ENCODE assay signal across 10 mouse cellular contexts in genomic region chr7:89773352-89773921, GRCm38 (mm10).
A peak's percentile ranks its signal among the peaks of the same experiment; 100 is the strongest.
DNase-seq lines count a peak whose midpoint lies in the region; ATAC-seq and TF ChIP-seq lines count a peak whose summit lies in the region.
"Had no signal": no experiment of that assay in that cellular context is flagged by ENCODE, and none has a peak within 500 bp of the region (broad histone marks: within the 10 kb centered on the region; RNA-seq: fewer than 3 reads in every experiment).

No protein-coding gene starts in this region.

- no peak overlapping the region for H3K4me3 ChIP-seq in liver, postnatal 0 days (ENCODE audit: low read depth, low read length)
- H3K4me3 ChIP-seq in liver, embryonic 11.5 days (ENCODE audit: low read depth, low read length), result no peak overlapping the region
- no peak overlapping the region for H3K4me3 ChIP-seq in heart, embryonic 12.5 days
- no peak overlapping the region for H3K4me3 ChIP-seq in kidney, postnatal 0 days (replicated peaks; ENCODE audit: low read depth, low read length)
- H3K4me3 ChIP-seq in stomach, embryonic 14.5 days (ENCODE audit: low read depth, low read length), result no peak overlapping the region
- no peak overlapping the region for H3K4me3 ChIP-seq in midbrain, embryonic 13.5 days (replicated peaks)

- 57% methylated on average over 3 of the region's 3 CpGs for WGBS in liver, postnatal 0 days (ENCODE audit: insufficient replicate concordance)
- WGBS in liver, embryonic 11.5 days, result 59% methylated on average over 3 of the region's 3 CpGs
- 69% methylated on average over 3 of the region's 3 CpGs for WGBS in heart, embryonic 12.5 days
- WGBS in kidney, postnatal 0 days, result 55% methylated on average over 3 of the region's 3 CpGs
- WGBS in stomach, embryonic 14.5 days, result 62% methylated on average over 3 of the region's 3 CpGs
- WGBS in midbrain, embryonic 13.5 days, result 65% methylated on average over 3 of the region's 3 CpGs

- H3K27me3 ChIP-seq in liver, postnatal 0 days (ENCODE audit: insufficient read depth, low read length), result 0 out of 2 replicates have a peak, but pooled peaks cover 3% of the 10 kb centered on the region
- H3K27me3 ChIP-seq in liver, embryonic 11.5 days (replicated peaks; ENCODE audit: control insufficient read depth, insufficient read depth, low read length), result no peaks in the 10 kb centered on the region
- H3K27me3 ChIP-seq in heart, embryonic 12.5 days (replicated peaks), result no peaks in the 10 kb centered on the region
- no peaks in the 10 kb centered on the region for H3K27me3 ChIP-seq in kidney, postnatal 0 days (ENCODE audit: insufficient read depth, low read length)
- no peaks in the 10 kb centered on the region for H3K27me3 ChIP-seq in stomach, embryonic 14.5 days (ENCODE audit: control insufficient read depth, insufficient read depth, low read length)
- no peaks in the 10 kb centered on the region for H3K27me3 ChIP-seq in midbrain, embryonic 13.5 days

- TF ChIP-seq CTCF in liver, postnatal 0 days (IDR thresholded peaks at IDR 0.05; ENCODE audit: low read depth), result no peak
- TF ChIP-seq CTCF in kidney, postnatal 0 days (IDR thresholded peaks at IDR 0.05; ENCODE audit: low read depth), result no peak

- peak; percentile 44; the same call in 1 of the 2 replicates for ATAC-seq in liver, postnatal 0 days
- ATAC-seq in liver, embryonic 11.5 days (replicated peaks; ENCODE audit: low FRiP score), result no peak
- no peak; the same call in 1 of the 2 replicates for ATAC-seq in heart, embryonic 12.5 days (ENCODE audit: insufficient number of reproducible peaks, low FRiP score)
- ATAC-seq in kidney, postnatal 0 days (replicated peaks; ENCODE audit: low FRiP score, low read depth), result no peak; the same call in 1 of the 2 replicates
- ATAC-seq in stomach, embryonic 14.5 days (ENCODE audit: insufficient number of reproducible peaks, insufficient read depth, low FRiP score, low read depth), result peak; percentile 85
- ATAC-seq in midbrain, embryonic 13.5 days, result no peak

- H3K36me3 ChIP-seq in liver, postnatal 0 days (replicated peaks; ENCODE audit: insufficient read depth, low read length), result no peaks in the 10 kb centered on the region
- no peaks in the 10 kb centered on the region for H3K36me3 ChIP-seq in liver, embryonic 11.5 days (ENCODE audit: control insufficient read depth, insufficient read depth, low read length)
- H3K36me3 ChIP-seq in heart, embryonic 12.5 days, result no peaks in the 10 kb centered on the region
- H3K36me3 ChIP-seq in kidney, postnatal 0 days (ENCODE audit: insufficient read depth, low read length), result no peaks in the 10 kb centered on the region
- H3K36me3 ChIP-seq in stomach, embryonic 14.5 days (ENCODE audit: control insufficient read depth, insufficient read depth, low read length), result no peaks in the 10 kb centered on the region
- no peaks in the 10 kb centered on the region for H3K36me3 ChIP-seq in midbrain, embryonic 13.5 days

- TF ChIP-seq EP300 in liver, postnatal 0 days (IDR thresholded peaks at IDR 0.05; ENCODE audit: low read depth), result no peak

- H3K9ac ChIP-seq in liver, postnatal 0 days (replicated peaks), result no peak overlapping the region
- no peak overlapping the region for H3K9ac ChIP-seq in liver, embryonic 11.5 days (ENCODE audit: low read depth, low read length)
- no peak overlapping the region for H3K9ac ChIP-seq in heart, embryonic 12.5 days
- no peak overlapping the region for H3K9ac ChIP-seq in kidney, postnatal 0 days (ENCODE audit: low read depth, low read length)
- no peak overlapping the region for H3K9ac ChIP-seq in stomach, embryonic 14.5 days (replicated peaks; ENCODE audit: low read depth, low read length)
- no peak overlapping the region for H3K9ac ChIP-seq in midbrain, embryonic 13.5 days (replicated peaks)

- H3K27ac ChIP-seq in liver, postnatal 0 days (ENCODE audit: low read depth), result no peak overlapping the region; the same call in 1 of the 2 replicates
- no peak overlapping the region for H3K27ac ChIP-seq in liver, embryonic 11.5 days (ENCODE audit: low read depth, low read length)
- peak overlapping the region; percentile 48; the same call in 1 of the 2 replicates for H3K27ac ChIP-seq in heart, embryonic 12.5 days (ENCODE audit: poor library complexity, severe bottlenecking)
- H3K27ac ChIP-seq in kidney, postnatal 0 days, result peak overlapping the region; percentile 58
- H3K27ac ChIP-seq in stomach, embryonic 14.5 days (ENCODE audit: low read length), result peak overlapping the region; percentile 23; the same call in 1 of the 2 replicates
- no peak overlapping the region for H3K27ac ChIP-seq in midbrain, embryonic 13.5 days
- H3K27ac ChIP-seq: macrophage had no signal

- no peaks in the 10 kb centered on the region for H3K9me3 ChIP-seq in liver, postnatal 0 days (ENCODE audit: low read length)
- no peaks in the 10 kb centered on the region for H3K9me3 ChIP-seq in liver, embryonic 11.5 days (ENCODE audit: control insufficient read depth, low read length)
- H3K9me3 ChIP-seq in heart, embryonic 12.5 days (replicated peaks), result peaks cover 6% of the 10 kb centered on the region; the same call in 1 of the 2 replicates
- H3K9me3 ChIP-seq in kidney, postnatal 0 days (replicated peaks; ENCODE audit: low read length), result no peaks in the 10 kb centered on the region
- no peaks in the 10 kb centered on the region for H3K9me3 ChIP-seq in stomach, embryonic 14.5 days (ENCODE audit: control insufficient read depth, low read depth, low read length)
- no peaks in the 10 kb centered on the region for H3K9me3 ChIP-seq in midbrain, embryonic 13.5 days

- H3K4me2 ChIP-seq in liver, postnatal 0 days (ENCODE audit: low read depth, low read length), result no peak overlapping the region
- no peak overlapping the region for H3K4me2 ChIP-seq in liver, embryonic 11.5 days
- no peak overlapping the region for H3K4me2 ChIP-seq in heart, embryonic 12.5 days
- no peak overlapping the region for H3K4me2 ChIP-seq in kidney, postnatal 0 days (ENCODE audit: low read length)
- no peak overlapping the region for H3K4me2 ChIP-seq in stomach, embryonic 14.5 days (replicated peaks; ENCODE audit: low read depth, low read length)
- H3K4me2 ChIP-seq in midbrain, embryonic 13.5 days (replicated peaks), result no peak overlapping the region

- no peak for DNase-seq in liver, postnatal 0 days
- DNase-seq in liver, embryonic 11.5 days (ENCODE audit: low spot score), result no peak
- peak; percentile 43 for DNase-seq in kidney, postnatal 0 days (ENCODE audit: low spot score)
- no peak for DNase-seq in retina, embryonic 14.5 days (ENCODE audit: low spot score)
- no peak for DNase-seq in layer of hippocampus, adult 9-10 months (ENCODE audit: low spot score)
- DNase-seq: right cerebral cortex, postnatal 14 days had no signal

- no peaks in the 10 kb centered on the region; the same call in 1 of the 2 replicates for H3K4me1 ChIP-seq in liver, postnatal 0 days (ENCODE audit: insufficient read depth)
- H3K4me1 ChIP-seq in liver, embryonic 11.5 days (replicated peaks; ENCODE audit: control insufficient read depth, insufficient read depth, low read length), result no peaks in the 10 kb centered on the region
- peaks cover 8% of the 10 kb centered on the region for H3K4me1 ChIP-seq in heart, embryonic 12.5 days (replicated peaks)
- H3K4me1 ChIP-seq in kidney, postnatal 0 days (replicated peaks; ENCODE audit: insufficient read depth, low read length), result peaks cover 9% of the 10 kb centered on the region; the same call in 1 of the 2 replicates
- peaks cover 13% of the 10 kb centered on the region; the same call in 1 of the 2 replicates for H3K4me1 ChIP-seq in stomach, embryonic 14.5 days (ENCODE audit: control insufficient read depth, insufficient read depth, low read length)
- H3K4me1 ChIP-seq in midbrain, embryonic 13.5 days (replicated peaks), result peaks cover 5% of the 10 kb centered on the region; the same call in 1 of the 2 replicates

Comparison
In these comparisons a context has a peak if more than half of its experiments do, and no peak if none do; other contexts are left out.
1. ATAC-seq: peak in liver, postnatal 0 days (single experiment) and stomach, embryonic 14.5 days (single experiment); none in liver, embryonic 11.5 days (single experiment), heart, embryonic 12.5 days (single experiment), kidney, postnatal 0 days (single experiment) and midbrain, embryonic 13.5 days (single experiment).
2. H3K27ac ChIP-seq: peak in heart, embryonic 12.5 days (single experiment), kidney, postnatal 0 days (single experiment) and stomach, embryonic 14.5 days (single experiment); none in liver, postnatal 0 days (single experiment), liver, embryonic 11.5 days (single experiment) and midbrain, embryonic 13.5 days (single experiment).